Mouse (Mus musculus): ENCODE data around the gene Loxl3. TPM values are rescaled to one million over a fixed set of nuclear protein-coding genes. Genes with fewer than 3 reads are reported as not detected.
A peak's percentile ranks its signal among the peaks of the same experiment; 100 is the strongest.

Loxl3 gene
- polyA plus RNA-seq, 1 experiment, result 14.4 TPM

- H3K4me3 ChIP-seq, result peak overlapping the region; percentile 49
- no peaks in the 10 kb centered on the region for H3K36me3 ChIP-seq (ENCODE audit: control insufficient read depth, insufficient read depth)
- no peaks in the 10 kb centered on the region for H3K79me2 ChIP-seq (ENCODE audit: control insufficient read depth, insufficient read depth)
- peak overlapping the region; percentile 99 for H3K4me2 ChIP-seq (ENCODE audit: low read depth)
- no peaks in the 10 kb centered on the region for H3K27me3 ChIP-seq (ENCODE audit: control insufficient read depth, insufficient read depth, insufficient read length)
- peak overlapping the region; percentile 38 for H3ac ChIP-seq (ENCODE audit: control insufficient read depth, insufficient read length)
- TF ChIP-seq MYOG (IDR thresholded peaks at IDR 0.05; ENCODE audit: control insufficient read depth in 1 of 3, insufficient read depth in 1 of 3, insufficient read length in 2 of 3, low read depth in 2 of 3) (peak in 2 of 3 experiments; percentile 12 to 46), POLR2A (IDR thresholded peaks at IDR 0.05; ENCODE audit: insufficient read length, low read depth) (peak; percentile 49), POLR2AphosphoS2 (IDR thresholded peaks at IDR 0.05; ENCODE audit: insufficient read length, low read depth) (peak; percentile 41), TCF3 (IDR thresholded peaks at IDR 0.05; ENCODE audit: insufficient read length, low read depth) (no peak)
These were observed 67.9 kb downstream of the Loxl3 start for GRCm38 (mm10) chr6:83101688-83102556.

Other genes starting within 250 kb of the Loxl3 start
- gene Sema4f, start 94.4 kb upstream of the Loxl3 start, polyA plus RNA-seq (2012; fragmentation: generic; extraction: Trizol), result 0.54 TPM
- gene M1ap, start 87.3 kb upstream of the Loxl3 start, polyA plus RNA-seq (2012; fragmentation: generic; extraction: Trizol), result 0.92 TPM
- 41.3 TPM for gene Dok1, start 702 bp upstream of the Loxl3 start, polyA plus RNA-seq (2012; fragmentation: generic; extraction: Trizol)
- 199 TPM for gene Aup1, start 20.3 kb downstream of the Loxl3 start, polyA plus RNA-seq (2012; fragmentation: generic; extraction: Trizol)
- 96.2 TPM for gene Htra2, start 21.1 kb downstream of the Loxl3 start, polyA plus RNA-seq (2012; fragmentation: generic; extraction: Trizol)
- 0.24 TPM for gene Dqx1, start 23.7 kb downstream of the Loxl3 start, polyA plus RNA-seq (2012; fragmentation: generic; extraction: Trizol)
- 0.06 TPM for gene Tlx2, start 36.1 kb downstream of the Loxl3 start, polyA plus RNA-seq (2012; fragmentation: generic; extraction: Trizol)
- 13.0 TPM for gene Pcgf1, start 43.7 kb downstream of the Loxl3 start, polyA plus RNA-seq (2012; fragmentation: generic; extraction: Trizol)
- gene Lbx2, start 52.2 kb downstream of the Loxl3 start, polyA plus RNA-seq (2012; fragmentation: generic; extraction: Trizol), result 0.07 TPM
- gene Ccdc142, start 67.4 kb downstream of the Loxl3 start, polyA plus RNA-seq (2012; fragmentation: generic; extraction: Trizol), result 1.2 TPM
- gene Gm42688, start 67.4 kb downstream of the Loxl3 start, polyA plus RNA-seq (2012; fragmentation: generic; extraction: Trizol), result 0.96 TPM
- gene Mrpl53, start 74.9 kb downstream of the Loxl3 start, polyA plus RNA-seq (2012; fragmentation: generic; extraction: Trizol), result 177 TPM
- 33.2 TPM for gene Mogs, start 81.3 kb downstream of the Loxl3 start, polyA plus RNA-seq (2012; fragmentation: generic; extraction: Trizol)
- gene Wbp1, start 87.4 kb downstream of the Loxl3 start, polyA plus RNA-seq (2012; fragmentation: generic; extraction: Trizol), result 79.6 TPM
- 38.3 TPM for gene Ino80b, start 91.3 kb downstream of the Loxl3 start, polyA plus RNA-seq (2012; fragmentation: generic; extraction: Trizol)
- 29.7 TPM for gene Rtkn, start 101.3 kb downstream of the Loxl3 start, polyA plus RNA-seq (2012; fragmentation: generic; extraction: Trizol)
- 12.3 TPM for gene Wdr54, start 122.2 kb downstream of the Loxl3 start, polyA plus RNA-seq (2012; fragmentation: generic; extraction: Trizol)
- gene 1700003E16Rik, start 122.2 kb downstream of the Loxl3 start, polyA plus RNA-seq (2012; fragmentation: generic; extraction: Trizol), result 1.9 TPM
- gene Dctn1, start 131.7 kb downstream of the Loxl3 start, polyA plus RNA-seq (2012; fragmentation: generic; extraction: Trizol), result 106 TPM
- gene Slc4a5, start 185.7 kb downstream of the Loxl3 start, polyA plus RNA-seq (2012; fragmentation: generic; extraction: Trizol), result 0.02 TPM

All from myocyte (in vitro differentiated cells).